Mouse (Mus musculus): Measurements from ENCODE around the gene Mpz.

Gene Mpz

GRCm38 (mm10) chr1:171187851-171188700 lies 37.6 kb downstream of the Mpz start:
- no peak for DNase-seq (ENCODE audit: low read depth, low spot score)

DNA sequence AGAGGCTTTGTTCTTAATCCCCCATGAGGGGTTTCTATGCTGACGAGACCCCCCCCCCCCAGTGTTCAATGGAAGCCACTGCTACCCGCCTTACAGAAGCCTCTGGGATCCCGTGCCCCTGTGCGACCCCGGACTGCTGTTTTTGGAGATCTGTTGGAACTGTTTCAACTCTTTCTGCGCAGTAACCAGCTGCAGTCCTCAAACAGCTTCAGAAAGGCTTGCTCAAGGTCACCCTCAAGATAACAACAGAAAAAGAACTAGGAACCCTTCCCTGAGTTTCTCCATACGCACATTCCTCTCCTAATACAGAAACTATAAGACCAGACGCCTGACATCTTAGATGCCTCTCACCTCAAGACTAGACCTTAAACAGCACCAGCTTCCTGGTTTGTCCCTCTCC lies 38.5 kb downstream of the Mpz start:
- no peak for DNase-seq (ENCODE audit: low read depth, low spot score)

DNA sequence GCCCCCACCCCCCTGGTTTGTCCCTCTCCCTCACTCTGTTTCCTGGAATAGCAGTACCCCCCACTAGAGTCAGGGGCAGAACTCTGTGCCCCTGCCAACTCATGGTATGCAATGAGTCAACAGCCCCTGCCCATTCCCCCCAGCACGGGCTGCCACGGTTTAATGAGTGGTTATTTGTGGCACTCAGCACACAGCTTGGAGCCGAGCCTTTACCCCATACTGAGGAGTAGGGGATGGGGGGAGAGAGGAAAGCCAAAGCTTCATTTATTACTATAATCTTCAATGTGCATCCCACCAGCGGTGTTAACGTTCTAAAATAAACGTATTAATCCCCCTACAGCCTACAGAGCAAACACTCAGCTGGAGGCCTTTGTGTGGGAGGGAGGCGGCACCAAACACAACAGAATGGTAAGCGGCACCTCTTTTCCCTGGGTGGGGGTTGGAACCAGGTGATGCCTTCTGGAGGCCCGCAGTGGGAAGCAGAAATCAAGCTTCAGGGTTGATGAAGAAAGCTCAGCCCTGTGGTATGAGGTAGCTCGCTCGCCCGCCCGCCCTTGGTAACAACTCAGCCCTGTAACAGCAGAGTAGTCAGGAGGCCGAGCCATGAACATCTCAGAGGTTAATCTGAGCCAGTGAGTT lies 39.1 kb downstream of the Mpz start:
- DNase-seq (ENCODE audit: low read depth, low spot score), result no peak

- no peak for DNase-seq (ENCODE audit: low read depth, low spot score)
These were observed 40.3 kb downstream of the Mpz start for GRCm38 (mm10) chr1:171190832-171191231.

DNA sequence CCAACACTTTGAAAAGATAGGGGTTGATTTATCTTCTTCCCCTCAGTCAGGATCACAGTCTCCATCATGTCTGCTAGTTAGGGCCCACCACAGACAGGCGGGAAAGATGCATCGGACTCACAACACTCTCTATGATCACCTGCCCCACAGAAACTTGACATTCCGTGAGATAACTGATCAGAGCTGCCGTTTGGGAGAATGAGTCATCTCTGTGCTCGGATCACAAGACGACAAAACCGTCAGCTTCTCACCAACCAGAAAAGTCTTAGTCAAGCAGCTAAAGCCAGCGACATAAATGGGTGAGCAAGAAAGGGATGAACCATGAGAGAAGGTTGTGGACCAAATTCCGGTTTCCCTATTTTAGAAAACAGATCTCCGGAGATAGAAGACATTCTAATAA lies 41.8 kb downstream of the Mpz start:
- no peak for DNase-seq (ENCODE audit: low read depth, low spot score)

DNA sequence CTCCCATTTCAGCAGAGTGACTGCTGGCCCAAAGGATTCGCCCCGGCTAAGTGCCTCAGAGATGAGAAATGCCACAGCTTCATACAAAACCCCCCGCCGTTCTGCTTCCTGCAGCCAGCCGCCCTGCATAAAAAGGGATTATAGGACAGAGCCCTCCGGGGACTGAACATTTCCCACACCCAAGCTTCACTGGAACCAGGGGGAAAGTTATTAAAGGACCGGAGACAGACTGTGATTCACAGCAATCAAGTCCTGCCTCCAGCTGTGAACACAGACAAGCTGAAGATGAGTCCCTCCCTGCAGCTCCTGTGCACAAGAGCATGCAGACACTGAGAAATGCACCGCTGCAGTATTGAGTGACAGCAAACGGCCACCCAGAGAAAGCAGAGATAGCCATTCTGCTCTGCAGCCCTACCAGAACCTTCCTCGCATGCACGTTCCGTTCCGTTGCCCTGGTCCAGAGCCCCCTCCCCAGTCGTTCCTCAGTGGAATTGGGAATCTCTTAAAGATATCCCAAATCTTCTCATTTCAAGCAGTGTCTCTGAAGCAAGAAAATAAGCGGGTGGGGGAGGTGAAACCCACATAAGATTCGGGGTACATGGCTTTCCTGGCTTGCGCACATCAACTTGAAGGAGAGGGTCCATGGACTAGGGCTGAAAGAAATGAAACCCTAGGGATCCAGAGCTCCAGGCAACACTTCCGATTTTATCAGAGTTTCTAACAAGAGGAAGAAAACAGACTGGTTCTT lies 42.8 kb downstream of the Mpz start:
- DNase-seq (ENCODE audit: low read depth, low spot score), result no peak

DNA sequence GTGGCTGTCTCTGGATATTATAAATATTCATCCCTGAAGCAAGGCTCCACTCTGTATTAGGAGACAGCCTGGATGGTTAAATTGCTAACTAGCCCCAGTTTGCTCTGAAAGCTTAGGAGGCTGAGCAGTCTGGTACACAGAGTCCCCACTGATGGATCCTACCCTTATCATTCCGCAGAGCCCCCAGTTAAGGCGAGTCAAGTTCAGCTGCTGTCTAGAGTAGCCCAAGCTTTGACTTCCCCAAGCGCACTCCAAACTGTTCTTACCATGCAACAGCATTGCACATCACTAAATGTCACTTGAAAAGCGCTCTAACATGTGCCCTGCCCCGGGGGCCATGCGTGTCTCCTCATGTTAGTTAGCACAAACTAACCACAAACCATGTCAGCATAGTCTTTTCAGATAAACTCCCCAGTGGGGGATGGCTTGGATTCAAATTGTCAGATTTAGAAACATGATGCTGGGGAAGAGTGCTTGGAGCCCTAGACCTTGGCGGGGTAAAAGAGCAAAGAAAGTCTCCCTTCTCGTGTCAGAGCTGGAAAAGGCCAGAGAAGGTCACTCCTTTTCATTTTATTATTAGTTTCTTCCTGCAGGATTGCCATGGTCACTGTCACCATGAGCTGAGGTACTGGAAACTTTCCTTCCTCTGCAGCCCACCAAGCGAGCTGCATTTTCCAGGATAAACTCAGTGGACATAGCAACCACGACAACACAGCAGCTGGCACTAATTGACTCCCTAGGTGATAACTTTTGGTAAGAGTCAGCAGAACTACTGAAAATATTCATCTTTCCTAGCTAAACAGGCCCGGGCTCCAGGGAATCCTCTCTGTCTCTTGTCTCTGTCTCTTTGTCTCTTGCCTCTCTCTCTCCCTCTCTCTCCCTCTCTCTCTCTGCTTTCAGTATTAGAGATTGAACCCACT lies 43.7 kb downstream of the Mpz start:
- DNase-seq (ENCODE audit: low read depth, low spot score), result no peak

DNA sequence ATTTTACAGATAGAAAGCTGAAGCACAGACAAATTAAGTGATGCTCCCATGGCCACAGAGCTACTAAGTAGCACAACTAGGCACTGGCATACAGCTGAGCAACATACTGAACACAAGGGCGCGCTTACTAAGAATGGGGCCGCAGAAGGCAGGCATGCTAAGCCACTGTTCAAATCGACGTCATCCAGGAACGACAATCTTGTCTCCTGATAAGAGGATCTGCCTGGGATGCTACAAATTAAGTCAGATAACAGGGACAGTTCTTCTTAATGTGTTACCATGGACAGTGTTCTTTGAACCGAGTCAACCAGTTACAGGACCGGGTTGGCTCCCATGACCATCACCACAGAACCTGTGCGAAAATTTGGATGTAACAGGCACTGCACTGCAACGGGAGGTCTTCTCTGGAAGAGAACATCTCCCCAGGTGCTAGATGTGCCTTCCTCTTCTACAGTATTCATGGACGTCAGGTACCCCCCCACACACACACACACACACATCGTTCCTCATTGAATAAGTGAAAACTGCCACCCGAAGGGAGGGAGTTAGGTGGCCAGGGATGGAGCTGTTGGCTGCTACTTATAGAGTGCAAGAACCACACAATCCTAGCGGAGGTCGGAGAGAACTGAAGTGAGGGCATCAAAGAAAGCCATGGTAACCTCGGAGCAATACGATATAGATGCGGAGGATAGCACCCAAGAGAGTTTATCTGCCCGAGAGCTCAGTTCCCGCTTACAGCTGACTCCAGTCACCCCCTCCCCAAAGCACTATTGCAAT lies 44.7 kb downstream of the Mpz start:
- no peak for DNase-seq (ENCODE audit: low read depth, low spot score)

DNA sequence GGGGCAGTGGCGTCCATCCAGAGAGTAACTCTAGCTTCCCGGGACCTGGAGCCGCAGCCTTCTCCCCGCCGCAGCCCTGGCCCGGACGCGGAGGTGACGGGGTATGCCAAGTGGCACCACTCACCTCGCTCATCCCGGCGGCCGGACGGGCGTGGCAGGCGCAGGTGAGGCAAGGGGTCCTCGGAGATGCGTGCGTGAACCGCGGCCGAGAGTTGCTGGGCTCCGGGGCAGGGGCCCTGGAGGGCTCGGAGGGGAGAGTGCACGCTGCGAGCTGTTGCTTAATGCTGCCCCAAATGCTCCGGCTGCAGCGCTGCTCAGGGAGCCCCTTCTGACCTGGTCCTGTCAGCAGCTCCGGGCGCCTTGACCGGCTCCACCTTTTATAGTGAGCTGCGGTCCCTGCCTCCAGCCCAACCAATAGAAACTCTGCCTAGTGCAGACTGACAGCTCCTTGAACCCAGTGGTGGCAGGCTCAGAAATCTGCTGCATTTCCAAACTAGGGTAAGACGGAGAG lies 45.4 kb downstream of the Mpz start, which contains the start of gene Pcp4l1:
Gene Pcp4l1 (minus strand): TSS at position 382 of the 511 bp plus-strand sequence.
- no peak for DNase-seq (ENCODE audit: low read depth, low spot score)

DNA sequence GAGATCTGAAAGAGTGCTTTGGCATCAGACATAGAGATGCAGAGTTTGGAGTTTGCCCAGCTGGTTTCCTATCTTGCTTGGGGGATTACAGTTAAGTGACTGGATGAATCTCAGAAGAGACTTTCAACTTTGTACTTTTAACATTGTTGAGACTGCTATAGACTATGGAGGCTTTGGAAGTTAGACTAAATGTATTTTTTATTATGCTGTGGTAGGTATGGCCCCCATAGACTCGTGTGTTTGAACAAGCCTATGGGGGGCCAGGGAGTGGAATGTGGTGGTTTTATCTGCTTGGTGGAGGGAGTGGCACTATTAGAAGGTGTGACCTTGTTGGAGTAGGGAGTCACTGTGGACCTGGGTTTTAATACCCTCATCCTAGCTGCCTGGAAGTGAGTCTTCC lies 49.0 kb downstream of the Mpz start:
- no peak for DNase-seq (ENCODE audit: low read depth, low spot score)

DNA sequence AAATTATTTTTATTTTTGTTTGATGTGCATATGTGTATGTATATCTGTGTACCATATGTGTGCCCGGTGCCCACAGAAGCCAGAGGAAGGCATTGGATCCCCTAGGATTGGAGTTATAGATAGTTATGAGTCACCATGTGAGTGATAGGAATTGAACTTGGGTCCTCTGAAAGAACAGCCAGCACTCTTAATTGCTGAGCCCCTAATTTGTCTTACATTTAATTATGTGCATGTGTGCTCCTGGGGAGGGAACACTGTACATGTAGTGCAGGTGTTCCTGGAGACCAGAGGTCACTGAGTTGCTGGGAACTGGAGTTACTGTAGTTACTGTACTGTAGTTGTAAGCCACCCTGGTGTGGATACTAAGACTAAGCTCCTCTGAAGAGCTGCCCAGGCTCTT lies 50.3 kb downstream of the Mpz start:
- no peak for DNase-seq (ENCODE audit: low read depth, low spot score)

DNA sequence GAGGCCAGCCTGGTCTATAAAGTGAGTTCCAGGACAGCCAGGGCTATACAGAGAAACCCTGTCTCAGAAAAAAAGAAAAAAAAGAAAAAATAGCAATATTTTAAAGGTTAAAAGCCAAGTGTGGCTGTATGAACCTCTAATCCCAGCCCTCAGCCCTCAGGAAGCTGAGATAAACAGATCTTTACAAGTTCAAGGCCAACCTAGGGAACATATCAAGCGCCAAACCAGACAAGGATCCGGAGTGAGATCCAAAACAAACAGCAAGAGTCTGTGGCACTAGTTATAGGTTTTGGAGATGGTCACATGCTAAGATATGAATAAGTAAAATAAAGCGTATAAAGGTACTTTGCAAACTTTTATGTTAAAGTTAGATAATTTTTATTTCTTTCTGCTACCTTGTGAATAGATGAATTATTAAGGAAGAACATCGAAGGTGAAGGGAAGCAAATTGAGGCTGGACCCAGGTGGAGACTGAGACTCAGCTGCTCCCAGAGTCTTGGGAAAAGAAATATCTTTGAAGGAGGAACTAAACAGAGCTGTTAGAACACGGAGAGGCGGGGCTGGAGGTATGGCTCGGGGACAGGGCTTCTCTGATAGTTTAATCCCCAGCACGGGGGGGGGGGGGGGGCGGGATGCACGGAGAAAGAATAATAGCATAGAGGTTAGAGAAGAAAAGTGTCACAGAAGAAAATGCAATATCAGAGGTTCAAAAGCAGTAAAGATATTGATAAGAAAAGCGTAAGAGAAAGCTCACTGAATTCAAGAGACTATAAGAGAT lies 53.1 kb downstream of the Mpz start:
- no peak for DNase-seq (ENCODE audit: low read depth, low spot score)

DNA sequence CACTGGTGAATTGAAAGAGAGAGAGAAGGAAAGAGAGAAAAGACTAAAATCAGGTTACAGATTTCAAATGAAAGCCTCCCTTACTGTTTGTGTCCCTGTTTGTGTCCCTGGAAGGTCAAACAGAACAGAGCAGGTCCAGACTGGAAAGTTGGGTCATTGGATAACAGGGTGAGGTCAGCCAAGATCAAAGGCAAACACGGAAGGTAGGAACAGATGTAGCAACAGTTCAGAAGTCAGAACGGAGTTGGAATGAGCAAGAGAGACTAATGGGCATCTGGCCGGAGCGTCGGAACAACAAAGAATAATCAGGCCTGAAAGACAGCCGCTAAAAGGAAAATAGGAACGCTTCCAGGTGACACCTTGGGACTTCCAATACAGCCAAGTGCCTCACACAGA lies 53.7 kb downstream of the Mpz start:
- DNase-seq (ENCODE audit: low read depth, low spot score), result no peak

GRCm38 (mm10) chr1:171205704-171206493 lies 55.4 kb downstream of the Mpz start:
- DNase-seq (ENCODE audit: low read depth, low spot score), result no peak

- no peak for DNase-seq (ENCODE audit: low read depth, low spot score)
These were observed 58.9 kb downstream of the Mpz start for GRCm38 (mm10) chr1:171209409-171209808.
